Mouse (Mus musculus): ENCODE data around the gene Ep400. TPM values are rescaled to one million over a fixed set of nuclear protein-coding genes. Genes with fewer than 3 reads are reported as not detected.

Ep400 gene
- polyA plus RNA-seq, 1 experiment from 2014 or later, result 69.1 TPM

GRCm38 (mm10) chr5:110624319-110624718, 146.2 kb downstream of the Ep400 start:
- H3K9ac ChIP-seq (replicated peaks; ENCODE audit: low read depth, low read length), result no peak overlapping the region
- no peaks in the 10 kb centered on the region for H3K27me3 ChIP-seq (replicated peaks; ENCODE audit: control insufficient read depth, insufficient read depth, low read length)
- WGBS, result 73% methylated on average over 2 of the region's 2 CpGs
- no peaks in the 10 kb centered on the region for H3K4me1 ChIP-seq (replicated peaks; ENCODE audit: control insufficient read depth, insufficient read depth, low read length)
- no peaks in the 10 kb centered on the region for H3K9me3 ChIP-seq (ENCODE audit: control insufficient read depth, low read length)
- no peak for ATAC-seq
- no peak overlapping the region for H3K4me2 ChIP-seq (ENCODE audit: low read length)
- H3K27ac ChIP-seq (ENCODE audit: low read length), result no peak overlapping the region
- no peak overlapping the region for H3K4me3 ChIP-seq (replicated peaks; ENCODE audit: low read length)
- no peaks in the 10 kb centered on the region for H3K36me3 ChIP-seq (ENCODE audit: control insufficient read depth, insufficient read depth)

GRCm38 (mm10) chr5:110619226-110619625, 151.3 kb downstream of the Ep400 start:
- no peak overlapping the region for H3K27ac ChIP-seq (ENCODE audit: low read length)
- no peak for ATAC-seq

More at GRCm38 (mm10) chr5:110619226-110619625, 151.3 kb downstream of the Ep400 start:
- no peaks in the 10 kb centered on the region for H3K9me3 ChIP-seq (ENCODE audit: control insufficient read depth, low read length)
- no peak overlapping the region for H3K9ac ChIP-seq (replicated peaks; ENCODE audit: low read depth, low read length)
- no peaks in the 10 kb centered on the region for H3K27me3 ChIP-seq (replicated peaks; ENCODE audit: control insufficient read depth, insufficient read depth, low read length)
- H3K36me3 ChIP-seq (ENCODE audit: control insufficient read depth, insufficient read depth), result no peaks in the 10 kb centered on the region
- no peaks in the 10 kb centered on the region for H3K4me1 ChIP-seq (replicated peaks; ENCODE audit: control insufficient read depth, insufficient read depth, low read length)
- 90% methylated on average over 6 of the region's 6 CpGs for WGBS
- no peak overlapping the region for H3K4me3 ChIP-seq (replicated peaks; ENCODE audit: low read length)
- H3K4me2 ChIP-seq (ENCODE audit: low read length), result no peak overlapping the region

Small RNAs within 50 kb of the gene (microRNA-seq; reads per million reads assigned to microRNA genes)
- 3.1 reads per million, percentile 12 among the genes with 10 or more reads in this experiment for gene Mir7026

Other genes starting within 250 kb of the Ep400 start
- gene Galnt9, start 226.4 kb downstream of the Ep400 start, polyA plus RNA-seq (2015; fragmentation: Nextera tagmentation; extraction: Ambion mirVana), result 13.9 and 15.5 TPM in 2 replicates
- gene Noc4l, start 117.3 kb downstream of the Ep400 start, polyA plus RNA-seq (2015; fragmentation: Nextera tagmentation; extraction: Ambion mirVana), result 49.6 and 53.9 TPM in 2 replicates
- 17.8 and 23.2 TPM in 2 replicates for gene Ddx51, start 117.3 kb downstream of the Ep400 start, polyA plus RNA-seq (2015; fragmentation: Nextera tagmentation; extraction: Ambion mirVana)
- 20.1 and 22.0 TPM in 2 replicates for gene Pus1, start 9.9 kb upstream of the Ep400 start, polyA plus RNA-seq (2015; fragmentation: Nextera tagmentation; extraction: Ambion mirVana)
- 45.4 and 47.5 TPM in 2 replicates for gene Ulk1, start 39.4 kb upstream of the Ep400 start, polyA plus RNA-seq (2015; fragmentation: Nextera tagmentation; extraction: Ambion mirVana)
- gene Hscb, start 69.1 kb upstream of the Ep400 start, polyA plus RNA-seq (2015; fragmentation: Nextera tagmentation; extraction: Ambion mirVana), result 9.4 and 12.1 TPM in 2 replicates
- 13.5 and 13.7 TPM in 2 replicates for gene Chek2, start 69.3 kb upstream of the Ep400 start, polyA plus RNA-seq (2015; fragmentation: Nextera tagmentation; extraction: Ambion mirVana)
- gene Ttc28, start 109.1 kb upstream of the Ep400 start, polyA plus RNA-seq (2015; fragmentation: Nextera tagmentation; extraction: Ambion mirVana), result 40.5 and 47.3 TPM in 2 replicates